Mouse (Mus musculus) macrophage (primary cell): ENCODE results near the gene Rbm31y. TPM values are rescaled to one million over a fixed set of nuclear protein-coding genes. Genes with fewer than 3 reads are reported as not detected.
"Not testable (repeated sequence)": the region's sequence is repeated elsewhere in the genome, so short reads cannot be mapped to it uniquely, and the experiment has no call there.

Experiments used
- H3K27ac ChIP-seq: fragments of 350-480 bp; formaldehyde crosslinking; 2 replicates; pipeline ENCODE4 v1.9.0; 2021
- H3K36me3 ChIP-seq: fragments of 350-480 bp; formaldehyde crosslinking; 2 replicates; pipeline ENCODE4 v1.9.0; 2021; ENCODE audit errors: inconsistent target
- H3K4me3 ChIP-seq: fragments of 350-480 bp; formaldehyde crosslinking; 2 replicates; pipeline ENCODE4 v1.9.0; 2021; ENCODE audit errors: inconsistent target
- H3K79me2 ChIP-seq: fragments of 350-480 bp; formaldehyde crosslinking; 2 replicates; pipeline ENCODE4 v1.9.0; 2021; ENCODE audit errors: inconsistent target
- WGBS: methylation state at CpG from one replicate; pipeline ENCODE4 v1.1.7; 2026; ENCODE audit warnings: inconsistent platforms; ENCODE audit not compliant: missing documents; 5-methylcytosine and 5-hydroxymethylcytosine counted together
- polyA plus RNA-seq: library from polyadenylated mRNA; stranded (reverse); fragments of 250-400 nt; gene quantifications from 3 replicates; pipeline ENCODE4 v1.2.4, GENCODE M21; 2018; ENCODE audit warnings: inconsistent platforms
- total RNA-seq, 78 experiments: library from RNA; depleted of rRNA; stranded (reverse); fragments of 250-400 nt; gene quantifications; 1 replicate in 9 of 78; 2 replicates in 24 of 78; 3 replicates in 43 of 78; 4 replicates in 2 of 78; pipeline ENCODE4 v1.2.4; 2018; ENCODE audit warnings: inconsistent platforms in 56 of 78

Rbm31y gene
- total RNA-seq (2018; cell fraction: chromatin; rRNA removed): not detected
- total RNA-seq (2018; cell fraction: cytosol; rRNA removed): not detected
- not detected for total RNA-seq (2018; cell fraction: nucleus; rRNA removed)
- polyA plus RNA-seq: not detected in 3 replicates

GRCm38 (mm10) chrY:17400461-17400860 is at the start of gene Rbm31y:
Rbm31y (plus strand) TSS chrY:17400761.
- not testable (repeated sequence) for H3K4me3 ChIP-seq, H3K79me2 ChIP-seq, H3K27ac ChIP-seq, H3K36me3 ChIP-seq
- WGBS: no CpG with 5 or more reads among the region's 11 CpGs
